Mouse (Mus musculus) heart, embryonic 12.5 days (tissue): ENCODE results near the gene St6galnac3. TPM values are rescaled to one million over a fixed set of nuclear protein-coding genes. Genes with fewer than 3 reads are reported as not detected.

Experiments used
- ATAC-seq: fragments of 200-750 bp; cut with Nextera tagmentation; 2 replicates; pipeline ENCODE4 v1.8.0; 2017; ENCODE audit warnings: moderate TSS enrichment, moderate library complexity; ENCODE audit not compliant: insufficient number of reproducible peaks, low FRiP score
- H3K27ac ChIP-seq: fragments of 300-500 bp; sonication (generic); 2 replicates; pipeline ENCODE4 v1.5.1; 2016; ENCODE audit warnings: mild to moderate bottlenecking, moderate library complexity; ENCODE audit not compliant: poor library complexity, severe bottlenecking
- H3K27me3 ChIP-seq: fragments of 300-500 bp; sonication (generic); replicated peaks from 2 replicates; pipeline ENCODE4 v1.6.1; 2016; ENCODE audit warnings: mild to moderate bottlenecking, moderate library complexity
- H3K36me3 ChIP-seq: fragments of 300-500 bp; sonication (generic); 2 replicates; pipeline ENCODE4 v1.6.1; 2016; ENCODE audit warnings: mild to moderate bottlenecking, moderate library complexity
- H3K4me1 ChIP-seq: fragments of 300-500 bp; sonication (generic); replicated peaks from 2 replicates; pipeline ENCODE4 v1.6.1; 2016; ENCODE audit warnings: mild to moderate bottlenecking
- H3K4me2 ChIP-seq: fragments of 300-500 bp; sonication (generic); 2 replicates; pipeline ENCODE4 v1.6.1; 2016; ENCODE audit warnings: mild to moderate bottlenecking, moderate library complexity
- H3K4me3 ChIP-seq: fragments of 300-500 bp; sonication (generic); 2 replicates; pipeline ENCODE4 v1.5.1; 2016; ENCODE audit warnings: mild to moderate bottlenecking
- H3K9ac ChIP-seq: fragments of 300-500 bp; sonication (generic); 2 replicates; pipeline ENCODE4 v1.6.1; 2016; ENCODE audit warnings: mild to moderate bottlenecking, moderate library complexity
- H3K9me3 ChIP-seq: fragments of 300-500 bp; sonication (generic); replicated peaks from 2 replicates; pipeline ENCODE4 v1.6.1; 2016; ENCODE audit warnings: mild to moderate bottlenecking, moderate library complexity
- WGBS: fragments of 180-500 bp; shearing (Covaris S2); methylation state at CpG from one replicate; pipeline ENCODE4 v1.1.7; 2016; 5-methylcytosine and 5-hydroxymethylcytosine counted together
- polyA plus RNA-seq: library from polyadenylated mRNA; unstranded; fragments of >200 nt; fragmentation: Nextera tagmentation; extraction: Ambion mirVana; gene quantifications from 2 replicates; pipeline ENCODE4 v1.2.1, GENCODE M21; 2016

The St6galnac3 gene
- polyA plus RNA-seq, 1 experiment from 2014 or later: 27.0 TPM

GRCm38 (mm10) chr3:153751435-153751834 is 26.5 kb upstream of the St6galnac3 start:
- ATAC-seq: no peak
- no peaks in the 10 kb centered on the region for H3K36me3 ChIP-seq
- H3K27ac ChIP-seq: no peak overlapping the region
- H3K4me3 ChIP-seq: no peak overlapping the region
- H3K4me1 ChIP-seq: peaks cover 8% of the 10 kb centered on the region; the same call in 1 of the 2 replicates
- WGBS: 23% methylated on average over 1 of the region's 1 CpGs
- no peak overlapping the region for H3K4me2 ChIP-seq
- H3K27me3 ChIP-seq: no peaks in the 10 kb centered on the region
- no peak overlapping the region for H3K9ac ChIP-seq
- no peaks in the 10 kb centered on the region for H3K9me3 ChIP-seq

GRCm38 (mm10) chr3:153749359-153749758 is 24.4 kb upstream of the St6galnac3 start:
- WGBS: 69% methylated on average over 6 of the region's 6 CpGs
- no peaks in the 10 kb centered on the region for H3K4me1 ChIP-seq
- ATAC-seq: no peak
- no peak overlapping the region for H3K4me2 ChIP-seq
- H3K4me3 ChIP-seq: no peak overlapping the region
- H3K9ac ChIP-seq: no peak overlapping the region
- no peak overlapping the region for H3K27ac ChIP-seq
- H3K27me3 ChIP-seq: no peaks in the 10 kb centered on the region
- no peaks in the 10 kb centered on the region for H3K9me3 ChIP-seq
- H3K36me3 ChIP-seq: no peaks in the 10 kb centered on the region

GRCm38 (mm10) chr3:153748293-153748692 is 23.3 kb upstream of the St6galnac3 start:
- Histone ChIP-seq H3K27me3 (0 out of 2 replicates have a peak, but pooled peaks cover 1% of the 10 kb centered on the region), H3K9me3 (no peaks in the 10 kb centered on the region), H3K36me3 (no peaks in the 10 kb centered on the region), H3K4me3 (no peak overlapping the region), H3K4me2 (no peak overlapping the region), H3K4me1 (no peaks in the 10 kb centered on the region), H3K27ac (no peak overlapping the region), H3K9ac (no peak overlapping the region)
- 90% methylated on average over 3 of the region's 3 CpGs for WGBS
- ATAC-seq: no peak

GRCm38 (mm10) chr3:153745099-153745498 is 20.1 kb upstream of the St6galnac3 start:
- WGBS: 67% methylated on average over 3 of the region's 3 CpGs

GRCm38 (mm10) chr3:153744447-153744846 is 19.5 kb upstream of the St6galnac3 start:
- H3K9ac ChIP-seq: no peak overlapping the region
- H3K27ac ChIP-seq: no peak overlapping the region
- H3K4me2 ChIP-seq: no peak overlapping the region
- no peak overlapping the region for H3K4me3 ChIP-seq
- no peak for ATAC-seq
- no peaks in the 10 kb centered on the region for H3K9me3 ChIP-seq
- no peaks in the 10 kb centered on the region for H3K4me1 ChIP-seq
- no peaks in the 10 kb centered on the region for H3K36me3 ChIP-seq
- 78% methylated on average over 6 of the region's 6 CpGs for WGBS
- H3K27me3 ChIP-seq: 0 out of 2 replicates have a peak, but pooled peaks cover 10% of the 10 kb centered on the region

More at GRCm38 (mm10) chr3:153745099-153745498, 20.1 kb upstream of the St6galnac3 start:
- no peaks in the 10 kb centered on the region for H3K36me3 ChIP-seq
- H3K4me3 ChIP-seq: no peak overlapping the region
- 0 out of 2 replicates have a peak, but pooled peaks cover 10% of the 10 kb centered on the region for H3K27me3 ChIP-seq
- no peak for ATAC-seq
- H3K4me2 ChIP-seq: no peak overlapping the region
- H3K4me1 ChIP-seq: no peaks in the 10 kb centered on the region
- H3K9ac ChIP-seq: no peak overlapping the region
- no peaks in the 10 kb centered on the region for H3K9me3 ChIP-seq
- no peak overlapping the region for H3K27ac ChIP-seq

GRCm38 (mm10) chr3:153741800-153742199 is 16.8 kb upstream of the St6galnac3 start:
- Histone ChIP-seq H3K36me3 (no peaks in the 10 kb centered on the region), H3K27me3 (0 out of 2 replicates have a peak, but pooled peaks cover 10% of the 10 kb centered on the region), H3K9ac (no peak overlapping the region), H3K27ac (no peak overlapping the region), H3K4me3 (no peak overlapping the region), H3K4me1 (peaks cover 8% of the 10 kb centered on the region), H3K9me3 (no peaks in the 10 kb centered on the region), H3K4me2 (no peak overlapping the region)
- WGBS: 83% methylated on average over 7 of the region's 7 CpGs
- ATAC-seq: peak; percentile 79

GRCm38 (mm10) chr3:153739351-153739750 is 14.4 kb upstream of the St6galnac3 start:
- Histone ChIP-seq H3K4me3 (no peak overlapping the region), H3K27me3 (0 out of 2 replicates have a peak, but pooled peaks cover 10% of the 10 kb centered on the region)
- ATAC-seq: no peak

GRCm38 (mm10) chr3:153738421-153738820 is 13.4 kb upstream of the St6galnac3 start:
- 0 out of 2 replicates have a peak, but pooled peaks cover 13% of the 10 kb centered on the region for H3K27me3 ChIP-seq
- H3K9me3 ChIP-seq: no peaks in the 10 kb centered on the region
- no peaks in the 10 kb centered on the region for H3K36me3 ChIP-seq
- 68% methylated on average over 10 of the region's 10 CpGs for WGBS
- H3K9ac ChIP-seq: no peak overlapping the region
- H3K4me3 ChIP-seq: no peak overlapping the region
- H3K4me2 ChIP-seq: no peak overlapping the region
- H3K4me1 ChIP-seq: peaks cover 19% of the 10 kb centered on the region
- no peak for ATAC-seq
- no peak overlapping the region for H3K27ac ChIP-seq

More at GRCm38 (mm10) chr3:153739351-153739750, 14.4 kb upstream of the St6galnac3 start:
- H3K9ac ChIP-seq: no peak overlapping the region
- H3K4me1 ChIP-seq: peaks cover 19% of the 10 kb centered on the region
- no peak overlapping the region for H3K4me2 ChIP-seq
- no peaks in the 10 kb centered on the region for H3K36me3 ChIP-seq
- no peak overlapping the region for H3K27ac ChIP-seq
- no peaks in the 10 kb centered on the region for H3K9me3 ChIP-seq
- WGBS: 87% methylated on average over 8 of the region's 8 CpGs

GRCm38 (mm10) chr3:153736756-153737280 is 11.8 kb upstream of the St6galnac3 start:
- Histone ChIP-seq H3K36me3 (no peaks in the 10 kb centered on the region), H3K27ac (no peak overlapping the region), H3K9me3 (no peaks in the 10 kb centered on the region), H3K9ac (no peak overlapping the region), H3K4me2 (no peak overlapping the region), H3K4me3 (no peak overlapping the region), H3K27me3 (0 out of 2 replicates have a peak, but pooled peaks cover 8% of the 10 kb centered on the region), H3K4me1 (peaks cover 33% of the 10 kb centered on the region)
- no peak for ATAC-seq
- 55% methylated on average over 16 of the region's 16 CpGs for WGBS

- no peak overlapping the region for H3K4me2 ChIP-seq
- H3K9me3 ChIP-seq: no peaks in the 10 kb centered on the region
- no peak overlapping the region for H3K27ac ChIP-seq
- ATAC-seq: no peak
- 0 out of 2 replicates have a peak, but pooled peaks cover 3% of the 10 kb centered on the region for H3K27me3 ChIP-seq
- no peak overlapping the region for H3K4me3 ChIP-seq
- no peaks in the 10 kb centered on the region for H3K36me3 ChIP-seq
- WGBS: 72% methylated on average over 13 of the region's 13 CpGs
- no peak overlapping the region for H3K9ac ChIP-seq
- H3K4me1 ChIP-seq: peaks cover 35% of the 10 kb centered on the region
These were observed 11.0 kb upstream of the St6galnac3 start for GRCm38 (mm10) chr3:153735796-153736549.

GRCm38 (mm10) chr3:153734741-153735140 is 9.8 kb upstream of the St6galnac3 start:
- ATAC-seq: no peak
- Histone ChIP-seq H3K4me3 (no peak overlapping the region), H3K9ac (no peak overlapping the region), H3K27me3 (0 out of 2 replicates have a peak, but pooled peaks cover 3% of the 10 kb centered on the region), H3K36me3 (no peaks in the 10 kb centered on the region), H3K4me1 (peaks cover 35% of the 10 kb centered on the region), H3K9me3 (no peaks in the 10 kb centered on the region), H3K4me2 (no peak overlapping the region), H3K27ac (no peak overlapping the region)
- 78% methylated on average over 10 of the region's 10 CpGs for WGBS
